ENCODE assay signal across 30 mouse cellular contexts in genomic region chr15:91779166-91779565, GRCm38 (mm10). TPM values are rescaled to one million over a fixed set of nuclear protein-coding genes. Genes with fewer than 3 reads are reported as not detected.
A peak's percentile ranks its signal among the peaks of the same experiment; 100 is the strongest.
DNase-seq lines count a peak whose midpoint lies in the region; ATAC-seq and TF ChIP-seq lines count a peak whose summit lies in the region.
"Had no signal": no experiment of that assay in that cellular context is flagged by ENCODE, and none has a peak within 500 bp of the region (broad histone marks: within the 10 kb centered on the region; RNA-seq: fewer than 3 reads in every experiment).

No protein-coding gene starts in this region.

- no peak overlapping the region for H3K4me3 ChIP-seq in ES-Bruce4 (ENCODE audit: low read depth, low read length)
- no peak overlapping the region for H3K4me3 ChIP-seq in ES-E14 (ENCODE audit: insufficient read depth in 1 of 2, low read depth in 1 of 2, low read length in 2 of 2, poor library complexity in 1 of 2, severe bottlenecking in 1 of 2)
- H3K4me3 ChIP-seq: forebrain, embryonic 10.5 days; forebrain, embryonic 13.5 days; heart, embryonic 12.5 days; heart, embryonic 15.5 days; hindbrain, embryonic 12.5 days; hindbrain, embryonic 15.5 days had no signal

- TF ChIP-seq POLR2A in ES-Bruce4 (IDR thresholded peaks at IDR 0.05; ENCODE audit: insufficient read depth, low read length), result no peak

- H3K36me3 ChIP-seq in ES-Bruce4 (ENCODE audit: control insufficient read depth, insufficient read depth, low read length, poor library complexity, severe bottlenecking), result no peaks in the 10 kb centered on the region
- H3K36me3 ChIP-seq in ES-E14 (ENCODE audit: control insufficient read depth, insufficient read depth, low read length, poor library complexity, severe bottlenecking), result no peaks in the 10 kb centered on the region
- peaks cover 21% of the 10 kb centered on the region for H3K36me3 ChIP-seq in splenic B cell, adult 2 months (ENCODE audit: control insufficient read depth, insufficient read depth, low read length, poor library complexity, severe bottlenecking)
- H3K36me3 ChIP-seq: forebrain, embryonic 10.5 days; hindbrain, embryonic 12.5 days; hindbrain, embryonic 15.5 days had no signal

- no peak for ATAC-seq in megakaryocyte, adult 5-6 weeks (ENCODE audit: poor library complexity, severe bottlenecking)
- ATAC-seq: forebrain, embryonic 13.5 days; forebrain, embryonic 16.5 days; intestine, postnatal 0 days had no signal

- H3K9me3 ChIP-seq in ES-Bruce4 (replicated peaks; ENCODE audit: control insufficient read depth, insufficient read depth, low read length, poor library complexity, severe bottlenecking), result no peaks in the 10 kb centered on the region
- H3K9me3 ChIP-seq in ES-E14 (ENCODE audit: control insufficient read depth, insufficient read depth, low read depth, low read length), result no peaks in the 10 kb centered on the region
- H3K9me3 ChIP-seq: forebrain, embryonic 10.5 days; forebrain, embryonic 13.5 days; heart, embryonic 12.5 days; heart, embryonic 15.5 days; hindbrain, embryonic 12.5 days; hindbrain, embryonic 15.5 days had no signal

- intact Hi-C loops in gastrocnemius, postnatal 14 days (cut with DNase I; ENCODE audit: low total_unique reads), result no loop called here

- no peak for TF ChIP-seq EP300 in ES-Bruce4 (IDR thresholded peaks at IDR 0.05; ENCODE audit: insufficient read depth, low read depth, low read length)

- in situ Hi-C loops in ES-E14 (cut with MboI; ENCODE audit: low sequenced_read_pairs in 2 of 2, unreplicated experiment in 2 of 2), result loop anchor here in 1 of 2 experiments (25.0 kb wide), 1 partner anchor 458 kb away; no protein-coding TSS in a partner anchor

- H3K27me3 ChIP-seq in ES-Bruce4 (ENCODE audit: control insufficient read depth, insufficient read depth, low read length, poor library complexity, severe bottlenecking), result no peaks in the 10 kb centered on the region
- no peaks in the 10 kb centered on the region for H3K27me3 ChIP-seq in splenic B cell, adult 2 months (ENCODE audit: control insufficient read depth, insufficient read depth, low read length, poor library complexity, severe bottlenecking)
- H3K27me3 ChIP-seq: forebrain, embryonic 13.5 days; heart, embryonic 12.5 days; heart, embryonic 15.5 days; hindbrain, embryonic 12.5 days; hindbrain, embryonic 15.5 days had no signal

- DNase-seq in ES-E14 (ENCODE audit: low read depth, low spot score) (peak; percentile 36), R1 (ENCODE audit: low read depth, low spot score) (peak; percentile 74)
- peak; percentile 20 for DNase-seq in splenic B cell, adult 2 months (ENCODE audit: low read depth, low spot score)
- no peak for DNase-seq in gastrocnemius, adult 8-10 months (ENCODE audit: low spot score in 2 of 2)
- DNase-seq in gastrocnemius, postnatal 14 days, result no peak
- DNase-seq: adrenal gland, adult 8-10 months; adrenal gland, postnatal 25 days; cerebellum, adult 11-12 months; cerebellum, adult 8-10 months; cerebellum, postnatal 10 days; gastrocnemius, postnatal 25 days; heart, adult 18-20 months; heart, postnatal 10 days; heart, postnatal 36 days; kidney, adult 2 months had no signal

- H3K4me1 ChIP-seq in ES-Bruce4 (ENCODE audit: control insufficient read depth, insufficient read depth, low read length), result no peaks in the 10 kb centered on the region
- no peaks in the 10 kb centered on the region; a peak in 1 of 4 replicates for H3K4me1 ChIP-seq in ES-E14 (ENCODE audit: control insufficient read depth in 2 of 2, insufficient read depth in 2 of 2, low read length in 2 of 2, poor library complexity in 1 of 2)
- H3K4me1 ChIP-seq: forebrain, embryonic 10.5 days; forebrain, embryonic 13.5 days; heart, embryonic 12.5 days; heart, embryonic 15.5 days; hindbrain, embryonic 12.5 days; hindbrain, embryonic 15.5 days had no signal

- H3K9ac ChIP-seq in ES-Bruce4 (ENCODE audit: low read depth, poor library complexity, severe bottlenecking), result no peak overlapping the region
- no peak overlapping the region for H3K9ac ChIP-seq in ES-E14 (ENCODE audit: insufficient read depth, low read depth, low read length, poor library complexity, severe bottlenecking)
- H3K9ac ChIP-seq: forebrain, embryonic 13.5 days; heart, embryonic 12.5 days; heart, embryonic 15.5 days; hindbrain, embryonic 12.5 days; hindbrain, embryonic 15.5 days had no signal

- peak; percentile 11 for TF ChIP-seq CTCF in ES-Bruce4 (IDR thresholded peaks at IDR 0.05; ENCODE audit: low read depth, low read length)

- H3K27ac ChIP-seq in ES-Bruce4 (ENCODE audit: insufficient read depth, low read length) (no peak overlapping the region), ES-E14 (ENCODE audit: insufficient read depth, low read depth, low read length, poor library complexity, severe bottlenecking) (no peak overlapping the region)
- H3K27ac ChIP-seq: forebrain, embryonic 10.5 days; forebrain, embryonic 13.5 days; heart, embryonic 15.5 days; hindbrain, embryonic 12.5 days; hindbrain, embryonic 15.5 days had no signal

TF ChIP-seq in ES-E14, 5 proteins besides CTCF, POLR2A, EP300 and RAD21:
- no peak for TF ChIP-seq MAFK (IDR thresholded peaks at IDR 0.05; ENCODE audit: insufficient read depth, low read depth, low read length)
- TF ChIP-seq ZNF384 (IDR thresholded peaks at IDR 0.05; ENCODE audit: low read depth, low read length), result no peak
- TF ChIP-seq HCFC1 (IDR thresholded peaks at IDR 0.05; ENCODE audit: borderline replicate concordance, insufficient read depth, low read length), result no peak
- no peak for TF ChIP-seq ZC3H11A (IDR thresholded peaks at IDR 0.05; ENCODE audit: borderline replicate concordance, low read depth, low read length)
- TF ChIP-seq CHD2 (IDR thresholded peaks at IDR 0.05; ENCODE audit: low read depth, low read length), result no peak

RNA-seq across cellular contexts. Expression of gene Smgc, which starts 58.9 kb away (rescaled TPM):
- not detected in 2 replicates for polyA plus RNA-seq in ES-Bruce4 (2011; ENCODE audit: insufficient read depth, insufficient read length, low read depth, missing spikeins)
- 0.22 TPM in 1 of 2 replicates, not detected in the other for total RNA-seq in ES-E14 (2012; rRNA removed)
- 0.27 TPM in 1 of 2 replicates, not detected in the other for total RNA-seq in megakaryocyte, adult 5-6 weeks (2015)
- total RNA-seq in megakaryocyte, adult 5-6 weeks (2017), result not detected in 2 replicates
- total RNA-seq in gastrocnemius, adult 8-10 months (2022), result not detected
- not detected for total RNA-seq in gastrocnemius, postnatal 14 days (2021)
- total RNA-seq: adrenal gland, adult 8-10 months; adrenal gland, postnatal 25 days; gastrocnemius, adult 18-20 months; gastrocnemius, postnatal 25 days; heart, adult 18-20 months; heart, postnatal 10 days; heart, postnatal 36 days had no signal
- polyA plus RNA-seq: brain, embryonic 14.5 days; embryonic facial prominence, embryonic 11.5 days; forebrain, embryonic 10.5 days; forebrain, embryonic 13.5 days; forebrain, embryonic 16.5 days; gonadal fat pad, adult 2 months; heart, embryonic 12.5 days; heart, embryonic 15.5 days; hindbrain, embryonic 15.5 days; intestine, embryonic 14.5 days; intestine, postnatal 0 days; kidney, adult 2 months had no signal

Comparison
In these comparisons a context has a peak if more than half of its experiments do, and no peak if none do; other contexts are left out.
1. DNase-seq: peak in ES-E14 (single experiment), R1 (single experiment) and splenic B cell, adult 2 months (single experiment); none in gastrocnemius, adult 8-10 months (0 of 2) and gastrocnemius, postnatal 14 days (single experiment).